Mouse (Mus musculus) B cell, adult 2 months (primary cell): ENCODE data around the gene Agap1.
A peak's percentile ranks its signal among the peaks of the same experiment; 100 is the strongest.

Experiments
- DNase-seq, 2 experiments: peaks; one replicate each; pipeline ENCODE4 v3.0.0; 2022

The Agap1 gene

DNA sequence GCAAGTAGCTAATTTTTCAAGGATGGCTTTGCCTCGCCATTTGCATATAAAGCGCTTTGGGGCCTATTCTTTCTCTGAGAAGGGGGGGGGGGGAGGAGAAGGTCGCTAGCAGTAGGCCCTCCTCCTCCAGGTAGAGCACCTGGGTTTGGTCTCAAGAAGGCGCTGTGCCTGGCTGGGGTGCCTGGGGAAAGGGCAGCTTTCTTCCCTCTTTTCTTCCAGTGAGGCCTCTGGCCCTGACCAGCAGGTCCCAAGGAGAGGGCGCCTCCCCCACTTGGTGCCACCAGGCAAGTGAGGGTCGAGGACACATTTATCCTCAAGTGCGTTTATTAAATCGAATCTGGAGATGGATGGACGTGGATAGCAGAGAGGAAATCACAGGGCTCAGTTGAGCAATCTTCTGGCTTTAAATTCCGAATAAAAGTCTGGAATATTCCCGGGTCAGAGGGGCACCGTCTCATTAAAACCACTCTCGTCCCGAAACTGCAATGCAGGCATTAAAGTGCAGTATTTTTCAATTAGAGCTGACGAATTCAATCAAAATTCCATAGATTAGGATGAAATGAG lies 486.4 kb downstream of the Agap1 start:
- no peak for DNase-seq

DNA sequence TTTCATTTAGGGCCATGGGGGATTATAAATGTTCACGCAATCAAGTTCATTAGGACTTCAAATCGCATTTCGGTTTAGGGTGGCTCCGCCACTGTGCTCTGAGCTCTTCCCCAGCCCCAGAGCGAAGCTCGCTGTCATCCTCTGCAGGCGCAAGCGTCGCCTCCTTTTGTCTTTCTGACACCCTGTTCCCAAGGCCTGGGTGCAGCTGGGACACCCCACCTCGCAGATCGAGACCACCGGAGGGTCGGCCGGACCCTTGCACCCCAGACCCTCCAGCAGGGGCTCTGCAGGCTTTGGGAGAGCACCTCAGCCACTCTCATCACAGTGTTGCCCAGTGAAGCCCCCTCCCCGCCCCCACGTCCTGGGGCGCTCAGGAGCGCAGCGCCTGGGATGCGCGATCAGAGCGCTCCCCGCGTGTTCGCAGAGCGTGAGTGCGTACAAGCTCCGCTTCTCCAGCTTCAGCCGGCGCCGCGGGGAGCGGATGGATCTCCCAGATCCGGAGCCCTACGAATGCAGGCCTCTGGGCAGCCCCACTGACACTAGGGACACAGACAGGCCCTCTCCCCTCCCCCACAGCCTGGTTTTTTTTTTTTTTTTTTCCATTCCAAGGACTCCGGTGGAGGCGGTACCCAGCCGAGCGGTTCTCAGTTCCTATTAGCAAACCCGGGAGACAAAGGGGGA lies 487.2 kb downstream of the Agap1 start:
- no peak for DNase-seq

- DNase-seq: no peak
Measured at GRCm38 (mm10) chr1:89942395-89942976, 487.9 kb downstream of the Agap1 start.

- DNase-seq: peak; percentile 38 to 45
Measured at GRCm38 (mm10) chr1:89943202-89943601, 488.6 kb downstream of the Agap1 start.
